Mouse (Mus musculus): ENCODE measurements around the gene Cnga4. TPM values are rescaled to one million over a fixed set of nuclear protein-coding genes. Genes with fewer than 3 reads are reported as not detected.

Gene Cnga4
- polyA plus RNA-seq (2015; fragmentation: Nextera tagmentation; extraction: Ambion mirVana): 0.07 TPM in 1 of 2 replicates, not detected in the other

DNA sequence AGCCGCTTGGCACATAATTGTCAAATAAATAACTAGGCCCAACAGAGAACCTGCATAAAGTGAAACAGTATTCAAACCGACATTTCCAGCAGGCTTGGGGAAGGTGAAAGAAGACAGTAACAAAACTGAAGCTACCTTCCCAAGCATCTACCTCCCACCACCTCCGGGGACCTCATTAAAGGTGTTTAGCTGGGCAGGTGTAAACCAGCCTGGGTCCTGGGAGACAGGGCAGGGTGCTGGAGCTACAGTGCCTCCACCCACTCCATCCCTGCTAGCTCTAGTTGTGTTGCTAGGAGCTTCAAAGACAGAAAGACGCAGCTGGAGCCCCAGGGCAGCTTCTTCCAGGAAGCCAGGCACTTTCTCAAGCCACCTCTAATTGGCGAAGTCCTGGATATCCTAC lies at the start of gene Cnga4:
TSS of gene Cnga4 (plus strand) at position 301 of the 400 bp plus-strand sequence.

DNA sequence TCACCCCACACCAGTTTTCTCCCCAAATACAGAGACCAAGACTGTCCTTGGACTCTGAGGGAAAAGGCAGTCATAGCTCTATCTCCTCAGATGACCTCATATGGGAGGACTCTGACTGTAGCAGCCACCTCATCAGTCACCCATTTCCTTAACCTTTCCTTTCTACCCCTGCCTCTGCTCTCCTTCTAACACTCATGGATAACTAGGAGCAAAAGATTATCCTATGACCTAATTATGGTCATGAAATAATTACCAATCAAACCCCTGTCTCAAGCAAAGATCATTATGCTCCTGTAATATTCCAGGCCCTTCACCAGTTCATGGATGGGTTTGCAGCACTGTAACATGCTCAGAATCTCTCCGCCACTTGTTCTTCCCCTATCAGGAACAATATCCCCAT lies 36.4 kb upstream of the Cnga4 start, which contains the start of gene Olfr692:
TSS of gene Olfr692 (plus strand) at position 301 of the 400 bp plus-strand sequence.

GRCm38 (mm10) chr7:105374866-105375265 lies 29.5 kb upstream of the Cnga4 start, which contains the start of gene Gm5901:
TSS of gene Gm5901 (plus strand) at chr7:105375038.

GRCm38 (mm10) chr7:105399935-105400624 lies 4.3 kb upstream of the Cnga4 start, which contains the start of gene Fam160a2:
TSS of gene Fam160a2 (minus strand) at chr7:105400054.

GRCm38 (mm10) chr7:105425424-105426043 lies 21.2 kb downstream of the Cnga4 start, which contains the start of gene Cckbr:
TSS of gene Cckbr (plus strand) at chr7:105425731.

Other genes with a start within 250 kb of the Cnga4 start
- not detected in 2 replicates for gene Olfr684, start 240.9 kb upstream of the Cnga4 start, polyA plus RNA-seq (2015; fragmentation: Nextera tagmentation; extraction: Ambion mirVana)
- gene Olfr685, start 218.6 kb upstream of the Cnga4 start, polyA plus RNA-seq (2015; fragmentation: Nextera tagmentation; extraction: Ambion mirVana): not detected in 2 replicates
- gene Olfr686, start 197.1 kb upstream of the Cnga4 start, polyA plus RNA-seq (2015; fragmentation: Nextera tagmentation; extraction: Ambion mirVana): not detected in 2 replicates
- gene Olfr688, start 116.5 kb upstream of the Cnga4 start, polyA plus RNA-seq (2015; fragmentation: Nextera tagmentation; extraction: Ambion mirVana): not detected in 2 replicates
- not detected in 2 replicates for gene Olfr689, start 93.4 kb upstream of the Cnga4 start, polyA plus RNA-seq (2015; fragmentation: Nextera tagmentation; extraction: Ambion mirVana)
- not detected in 2 replicates for gene Olfr690, start 70.5 kb upstream of the Cnga4 start, polyA plus RNA-seq (2015; fragmentation: Nextera tagmentation; extraction: Ambion mirVana)
- not detected in 2 replicates for gene Olfr691, start 62.3 kb upstream of the Cnga4 start, polyA plus RNA-seq (2015; fragmentation: Nextera tagmentation; extraction: Ambion mirVana)
- gene Olfr692, start 36.3 kb upstream of the Cnga4 start, polyA plus RNA-seq (2015; fragmentation: Nextera tagmentation; extraction: Ambion mirVana): not detected in 2 replicates
- not detected in 2 replicates for gene Gm5901, start 29.5 kb upstream of the Cnga4 start, polyA plus RNA-seq (2015; fragmentation: Nextera tagmentation; extraction: Ambion mirVana)
- gene Fam160a2, start 4.5 kb upstream of the Cnga4 start, polyA plus RNA-seq (2015; fragmentation: Nextera tagmentation; extraction: Ambion mirVana): 24.4 and 25.0 TPM in 2 replicates
- gene Cckbr, start 21.2 kb downstream of the Cnga4 start, polyA plus RNA-seq (2015; fragmentation: Nextera tagmentation; extraction: Ambion mirVana): not detected in 2 replicates
- 609 and 647 TPM in 2 replicates for gene Cavin3, start 77.7 kb downstream of the Cnga4 start, polyA plus RNA-seq (2015; fragmentation: Nextera tagmentation; extraction: Ambion mirVana)
- 28.9 and 31.0 TPM in 2 replicates for gene Smpd1, start 149.8 kb downstream of the Cnga4 start, polyA plus RNA-seq (2015; fragmentation: Nextera tagmentation; extraction: Ambion mirVana)
- gene Apbb1, start 177.1 kb downstream of the Cnga4 start, polyA plus RNA-seq (2015; fragmentation: Nextera tagmentation; extraction: Ambion mirVana): 20.1 and 20.4 TPM in 2 replicates
- 0.79 and 2.3 TPM in 2 replicates for gene Hpx, start 195.6 kb downstream of the Cnga4 start, polyA plus RNA-seq (2015; fragmentation: Nextera tagmentation; extraction: Ambion mirVana)
- 36.2 and 40.7 TPM in 2 replicates for gene Trim3, start 229.0 kb downstream of the Cnga4 start, polyA plus RNA-seq (2015; fragmentation: Nextera tagmentation; extraction: Ambion mirVana)
- gene Timm10b, start 235.5 kb downstream of the Cnga4 start, polyA plus RNA-seq (2015; fragmentation: Nextera tagmentation; extraction: Ambion mirVana): 202 and 204 TPM in 2 replicates
- 50.8 and 51.2 TPM in 2 replicates for gene Arfip2, start 235.8 kb downstream of the Cnga4 start, polyA plus RNA-seq (2015; fragmentation: Nextera tagmentation; extraction: Ambion mirVana)
- gene Gm45799, start 236.0 kb downstream of the Cnga4 start, polyA plus RNA-seq (2015; fragmentation: Nextera tagmentation; extraction: Ambion mirVana): 27.3 and 48.5 TPM in 2 replicates
- gene Dnhd1, start 246.3 kb downstream of the Cnga4 start, polyA plus RNA-seq (2015; fragmentation: Nextera tagmentation; extraction: Ambion mirVana): 0.42 and 0.56 TPM in 2 replicates

All from urinary bladder, postnatal 0 days (tissue).